Mouse (Mus musculus) MEL (cell line): ENCODE measurements at regions not wholly inside any gene's neighbourhood (a gene's known extent, or its start where the extent isn't known, plus 50 kb on each side); places are given as distances from the start of the nearest gene placed in this dataset.

Experiments
- CTCF ChIP-seq, 3 experiments: IDR thresholded peaks in 2 of 3; conservative IDR thresholded peaks in 1 of 3; 2 replicates each; pipeline ENCODE4 v1.5.1; 2011 to 2012; ENCODE audit warnings: low read length in 3 of 3, low read depth in 2 of 3, mild to moderate bottlenecking in 2 of 3, improper control_type of control experiment in 1 of 3, inconsistent platforms in 1 of 3, mixed read lengths in 1 of 3, moderate library complexity in 1 of 3; ENCODE audit not compliant: control insufficient read depth in 1 of 3, insufficient read depth in 1 of 3, poor library complexity in 1 of 3, severe bottlenecking in 1 of 3
- EP300 ChIP-seq, 2 experiments: IDR thresholded peaks; 2 replicates each; pipeline ENCODE4 v1.6.1; 2011; ENCODE audit warnings: improper control_type of control experiment in 2 of 2, low read length in 2 of 2, low read depth in 1 of 2, mild to moderate bottlenecking in 1 of 2
- TAL1 ChIP-seq: IDR thresholded peaks from 2 replicates; pipeline ENCODE4 v1.6.1; 2012; ENCODE audit warnings: mild to moderate bottlenecking, inconsistent platforms, low read length, moderate library complexity, mixed read lengths

GRCm38 (mm10) chr2:101159276-101159675, 465.2 kb upstream of the Rag2 start:
- peak in 2 of 3 experiments; percentile 39 to 56; a peak in 4 of 6 replicates for TF ChIP-seq CTCF (IDR thresholded peaks at IDR 0.05 in 2 of 3, conservative IDR thresholded peaks at IDR 0.05 in 1 of 3; ENCODE audit: control insufficient read depth in 1 of 3, insufficient read depth in 1 of 3, low read depth in 2 of 3, low read length in 3 of 3, poor library complexity in 1 of 3, severe bottlenecking in 1 of 3)
- TF ChIP-seq EP300 (IDR thresholded peaks at IDR 0.05; ENCODE audit: low read depth in 1 of 2, low read length in 2 of 2), result no peak
- TF ChIP-seq TAL1, result no peak
